Mouse (Mus musculus): Measurements from ENCODE around the gene Cars. TPM values are rescaled to one million over a fixed set of nuclear protein-coding genes. Genes with fewer than 3 reads are reported as not detected.
A peak's percentile ranks its signal among the peaks of the same experiment; 100 is the strongest.

Cars gene
- total and polyA plus RNA-seq, 3 experiments = 40.8 to 73.5 TPM; not detected in 1

GRCm38 (mm10) chr7:143627555-143628286 lies 27.8 kb upstream of the Cars start (continued):
- TF ChIP-seq TBP (IDR thresholded peaks at IDR 0.05; ENCODE audit: low read depth, low read length) (0 out of 2 replicates have a peak, but pooled peaks have one; percentile 39), KAT2A (conservative IDR thresholded peaks at IDR 0.05; ENCODE audit: low read depth, low read length) (no peak), ZKSCAN1 (IDR thresholded peaks at IDR 0.05; ENCODE audit: low read depth, low read length) (no peak; the same call in 1 of the 2 replicates), POLR2A (IDR thresholded peaks at IDR 0.05; ENCODE audit: control insufficient read depth in 1 of 2, insufficient read depth in 1 of 2, low read depth in 1 of 2, low read length in 2 of 2, poor library complexity in 1 of 2) (no peak), TCF12 (IDR thresholded peaks at IDR 0.05; ENCODE audit: low read depth, low read length) (0 out of 2 replicates have a peak, but pooled peaks have one; percentile 8), NELFE (IDR thresholded peaks at IDR 0.05; ENCODE audit: low read depth, low read length) (no peak), UBTF (IDR thresholded peaks at IDR 0.05; ENCODE audit: borderline replicate concordance, insufficient read depth, low read depth, low read length) (no peak), GABPA (IDR thresholded peaks at IDR 0.05; ENCODE audit: low read depth, low read length) (no peak), ETS1 (IDR thresholded peaks at IDR 0.05; ENCODE audit: low read depth, low read length) (peak; percentile 5; the same call in 1 of the 2 replicates)

GRCm38 (mm10) chr7:143626178-143626577 lies 26.3 kb upstream of the Cars start:
- DNase-seq (ENCODE audit: low read depth, low spot score) = no peak
- Histone ChIP-seq H3K36me3 (ENCODE audit: control insufficient read depth in 1 of 2, insufficient read depth in 2 of 2, low read length in 2 of 2) (peaks cover 0 to 19% of the 10 kb centered on the region in 2 experiments; a peak in 2 of 4 replicates), H3K27me3 (ENCODE audit: control insufficient read depth in 1 of 2, insufficient read depth in 2 of 2, low read length in 2 of 2) (no peaks in the 10 kb centered on the region), H3K4me3 (ENCODE audit: control insufficient read depth in 1 of 2, insufficient read depth in 1 of 2, low read depth in 2 of 2, low read length in 2 of 2) (no peak overlapping the region), H3K79me2 (ENCODE audit: control insufficient read depth, insufficient read depth, low read length, poor library complexity) (no peaks in the 10 kb centered on the region), H3K4me1 (ENCODE audit: control insufficient read depth in 1 of 2, insufficient read depth in 2 of 2, low read length in 2 of 2) (peaks cover 3 to 22% of the 10 kb centered on the region in 2 experiments), H3K9me3 (replicated peaks; ENCODE audit: insufficient read depth, low read length) (no peaks in the 10 kb centered on the region), H3K9ac (ENCODE audit: control insufficient read depth, low read depth, low read length, poor library complexity, severe bottlenecking) (no peak overlapping the region), H3K27ac (ENCODE audit: control insufficient read depth, low read depth, low read length) (no peak overlapping the region)
- TF ChIP-seq RAD21 (IDR thresholded peaks at IDR 0.05; ENCODE audit: low read depth, low read length) = no peak
- 0 out of 2 replicates have a peak, but pooled peaks have one; percentile 9 for TF ChIP-seq ZNF384 (IDR thresholded peaks at IDR 0.05; ENCODE audit: low read depth, low read length)

GRCm38 (mm10) chr7:143625151-143625550 lies 25.3 kb upstream of the Cars start:
- Histone ChIP-seq H3K4me3 (ENCODE audit: control insufficient read depth in 1 of 2, insufficient read depth in 1 of 2, low read depth in 2 of 2, low read length in 2 of 2) (no peak overlapping the region; a peak in 1 of 4 replicates), H3K9me3 (replicated peaks; ENCODE audit: insufficient read depth, low read length) (no peaks in the 10 kb centered on the region), H3K27ac (ENCODE audit: control insufficient read depth, low read depth, low read length) (no peak overlapping the region)

More at GRCm38 (mm10) chr7:143625151-143625550, 25.3 kb upstream of the Cars start:
- Histone ChIP-seq H3K27me3 (ENCODE audit: control insufficient read depth in 1 of 2, insufficient read depth in 2 of 2, low read length in 2 of 2) (no peaks in the 10 kb centered on the region), H3K4me1 (ENCODE audit: control insufficient read depth in 1 of 2, insufficient read depth in 2 of 2, low read length in 2 of 2) (peaks cover 3 to 22% of the 10 kb centered on the region in 2 experiments), H3K79me2 (ENCODE audit: control insufficient read depth, insufficient read depth, low read length, poor library complexity) (no peaks in the 10 kb centered on the region), H3K36me3 (ENCODE audit: control insufficient read depth in 1 of 2, insufficient read depth in 2 of 2, low read length in 2 of 2) (peaks cover 0 to 19% of the 10 kb centered on the region in 2 experiments; a peak in 2 of 4 replicates), H3K9ac (ENCODE audit: control insufficient read depth, low read depth, low read length, poor library complexity, severe bottlenecking) (no peak overlapping the region)
- peak; percentile 46 for DNase-seq (ENCODE audit: low read depth, low spot score)
- TF ChIP-seq TCF12 (IDR thresholded peaks at IDR 0.05; ENCODE audit: low read depth, low read length) (no peak), JUND (IDR thresholded peaks at IDR 0.05; ENCODE audit: low read depth, low read length) (0 out of 2 replicates have a peak, but pooled peaks have one; percentile 8), GATA1 (IDR thresholded peaks at IDR 0.05; ENCODE audit: low read depth, low read length) (0 out of 2 replicates have a peak, but pooled peaks have one; percentile 44), EP300 (IDR thresholded peaks at IDR 0.05; ENCODE audit: low read depth in 1 of 2, low read length in 2 of 2) (0 out of 4 replicates have a peak, but pooled peaks of 1 of the 2 experiments have one; percentile 24)
